Mouse (Mus musculus) left cerebral cortex, postnatal 10 days (tissue): ENCODE measurements around the gene Borcs5. TPM values are rescaled to one million over a fixed set of nuclear protein-coding genes. Genes with fewer than 3 reads are reported as not detected.

Source experiments
- DNase-seq, 2 experiments: peaks; one replicate each; pipeline ENCODE4 v3.0.0; 2021 to 2022; ENCODE audit warnings: low spot score in 2 of 2, mixed read lengths in 1 of 2; ENCODE audit errors: extremely low spot score in 1 of 2
- intact Hi-C: fragments of 180-260 bp; cut with DNase I; formaldehyde crosslinking; loops from one replicate; pipeline ENCODE4 v1.15.1; 2025
- total RNA-seq, 2 experiments: library from RNA; stranded (reverse); gene quantifications; 2 replicates each; pipeline ENCODE4 v1.2.3; 2021

Gene Borcs5
- total RNA-seq, 2 experiments from 2014 or later: 26.3 to 26.5 TPM

- no peak for DNase-seq
- intact Hi-C loops: no loop called here
Observed at GRCm38 (mm10) chr6:134730978-134731377, 91.7 kb downstream of the Borcs5 start.

DNA sequence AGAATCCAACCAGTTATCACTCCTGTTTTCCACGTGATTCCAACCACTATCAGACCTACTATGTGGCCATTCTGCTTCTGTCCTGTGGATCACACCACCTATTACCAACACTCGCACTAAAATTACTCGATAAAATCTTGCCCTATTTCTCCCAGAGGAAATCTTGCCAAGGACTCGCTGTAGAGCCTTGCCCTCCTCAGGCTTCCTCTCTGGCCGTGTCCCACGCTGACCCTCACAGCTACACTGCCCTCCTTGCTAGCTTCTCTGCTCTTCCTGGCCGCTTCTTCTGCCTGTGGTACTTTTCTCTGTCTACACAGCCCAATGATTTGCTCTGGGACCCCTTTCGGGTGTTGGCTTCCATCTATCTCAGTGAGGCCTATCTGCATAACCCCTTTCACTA, 93.5 kb downstream of the Borcs5 start:
- intact Hi-C loops: no loop called here
- no peak for DNase-seq

DNA sequence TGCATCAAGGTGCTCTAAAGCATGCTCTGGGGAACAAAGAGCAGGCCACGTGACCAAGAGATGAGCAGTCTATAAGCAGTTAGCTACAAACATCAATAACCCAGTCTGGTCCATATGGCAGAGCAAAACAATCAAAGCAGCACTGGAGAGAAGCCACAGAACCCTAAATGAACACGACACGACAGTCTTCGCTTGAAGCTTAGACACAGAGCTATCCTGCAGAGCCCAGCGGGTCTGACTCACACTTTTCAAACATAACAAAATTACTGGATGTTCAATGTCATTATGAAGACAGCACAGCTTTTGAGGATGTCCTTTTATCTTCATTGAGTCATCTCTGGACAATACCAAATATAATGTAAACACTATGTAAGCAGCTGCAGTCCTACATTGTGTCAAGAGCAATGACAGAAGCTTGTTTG, 94.5 kb downstream of the Borcs5 start:
- intact Hi-C loops: no loop called here
- DNase-seq: no peak

DNA sequence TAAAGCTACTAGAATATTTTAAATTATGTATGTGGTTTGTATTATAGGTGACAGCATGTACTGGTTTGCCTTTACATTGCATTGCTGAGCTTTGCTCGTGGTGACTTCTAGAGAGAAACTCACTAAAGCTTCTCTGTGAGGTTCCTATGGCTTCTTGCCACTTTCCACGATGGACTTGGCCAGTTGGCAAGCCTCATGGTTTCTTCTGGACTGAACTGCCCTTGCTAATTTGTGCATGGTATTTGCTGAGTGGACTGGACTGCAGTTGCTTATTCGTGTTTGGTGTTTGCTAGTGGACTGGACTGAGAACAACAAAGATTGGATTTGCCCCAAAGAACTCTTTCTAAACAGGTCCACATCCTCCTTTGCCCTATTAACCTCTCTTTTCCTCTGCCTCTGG, 97.5 kb downstream of the Borcs5 start:
- no peak for DNase-seq
- intact Hi-C loops: no loop called here

DNA sequence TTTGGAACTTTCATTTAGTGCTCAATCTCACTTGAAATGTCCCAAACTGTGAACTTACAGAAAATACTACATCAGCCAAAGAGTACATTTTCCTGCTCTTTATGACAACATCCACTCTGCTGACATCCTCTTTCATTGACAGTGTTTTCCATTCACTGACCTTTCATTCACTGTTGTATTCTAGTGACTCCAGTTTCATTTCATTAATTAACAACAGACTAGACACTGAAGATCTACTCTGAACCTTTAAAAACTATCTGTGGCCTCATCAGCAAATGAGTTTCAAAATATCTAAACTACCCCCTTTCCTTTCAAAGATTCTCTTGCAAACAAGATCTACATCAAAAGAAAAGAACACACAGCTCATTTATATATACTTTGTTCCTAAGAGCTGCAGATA, 104.3 kb downstream of the Borcs5 start:
- intact Hi-C loops: no loop called here
- no peak for DNase-seq

GRCm38 (mm10) chr6:134745876-134746275, 106.6 kb downstream of the Borcs5 start:
- intact Hi-C loops: no loop called here
- no peak for DNase-seq

- intact Hi-C loops: no loop called here
- no peak for DNase-seq
Observed at GRCm38 (mm10) chr6:134748126-134748525, 108.8 kb downstream of the Borcs5 start.

- intact Hi-C loops: no loop called here
- DNase-seq: no peak
Observed at GRCm38 (mm10) chr6:134751087-134751486, 111.8 kb downstream of the Borcs5 start.

GRCm38 (mm10) chr6:134751883-134752647, 112.8 kb downstream of the Borcs5 start:
- intact Hi-C loops: no loop called here
- no peak for DNase-seq

- intact Hi-C loops: no loop called here
- no peak for DNase-seq
Observed at GRCm38 (mm10) chr6:134753412-134753811, 114.1 kb downstream of the Borcs5 start.

GRCm38 (mm10) chr6:134753858-134754257, 114.5 kb downstream of the Borcs5 start:
- intact Hi-C loops: no loop called here
- DNase-seq: no peak

DNA sequence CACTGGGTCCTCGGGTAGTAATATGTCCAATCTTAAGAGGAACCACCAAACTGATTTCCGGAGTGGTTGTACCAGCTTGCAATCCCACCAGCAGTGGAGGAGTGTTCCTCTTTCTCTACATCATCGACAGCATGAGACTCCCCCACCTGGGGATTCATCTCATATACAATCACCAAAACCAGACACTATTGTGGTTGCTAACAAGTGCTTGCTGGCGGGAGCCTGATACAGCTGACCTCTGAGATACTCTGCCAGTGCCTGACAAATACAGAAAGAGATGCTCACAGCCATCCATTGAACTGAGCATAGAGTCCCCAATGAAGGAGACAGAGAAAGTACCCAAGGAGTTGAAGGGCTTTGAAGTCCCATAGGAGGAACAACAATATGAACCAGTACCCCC, 116.7 kb downstream of the Borcs5 start:
- intact Hi-C loops: no loop called here
- DNase-seq: no peak

Other genes starting within 250 kb of the Borcs5 start
- not detected for gene Bcl2l14, start 243.2 kb upstream of the Borcs5 start, total RNA-seq
- gene Lrp6, start 72.5 kb upstream of the Borcs5 start, total RNA-seq: 10 to 100 TPM; 41.2 to 44.0 TPM
- gene Mansc1, start 7.0 kb upstream of the Borcs5 start, total RNA-seq: 1 to 10 TPM; 3.9 to 4.0 TPM
- 1 to 10 TPM; 5.6 to 6.6 TPM for gene Dusp16, start 153.1 kb downstream of the Borcs5 start, total RNA-seq
- gene Crebl2, start 190.6 kb downstream of the Borcs5 start, total RNA-seq: 1 to 10 TPM; 8.6 to 9.5 TPM